Mouse (Mus musculus) brain, embryonic 18.5 days (tissue): ENCODE data around the gene Gabrr1.
"Not testable (repeated sequence)": the region's sequence is repeated elsewhere in the genome, so short reads cannot be mapped to it uniquely, and the experiment has no call there.

ENCODE experiments used
- DNase-seq: peaks from one replicate; pipeline ENCODE4 v3.0.0-alpha.2; 2012; ENCODE audit warnings: low read depth, low spot score

Gene Gabrr1

DNA sequence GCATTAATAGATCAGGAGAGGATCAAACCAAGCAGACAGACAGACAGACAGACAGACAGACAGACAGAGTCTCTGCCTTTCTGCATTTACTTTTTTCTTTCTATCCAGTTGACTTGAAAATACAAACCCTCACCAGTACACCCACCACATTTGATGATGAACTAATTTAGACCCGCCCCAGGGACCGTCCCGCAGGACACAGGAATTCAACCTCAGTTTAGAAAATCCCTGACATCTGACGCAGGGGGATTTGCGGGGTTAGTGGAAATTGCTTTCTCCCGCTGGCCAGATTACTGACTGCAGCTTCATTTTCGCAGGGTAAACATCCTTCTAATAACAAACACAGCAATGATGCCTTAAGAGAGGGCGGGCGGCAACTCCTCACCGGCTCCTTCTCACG, at the start of gene Gabrr1:
Gabrr1 (plus strand) TSS at position 301 of the 400 bp plus-strand sequence.
- no peak for DNase-seq

DNA sequence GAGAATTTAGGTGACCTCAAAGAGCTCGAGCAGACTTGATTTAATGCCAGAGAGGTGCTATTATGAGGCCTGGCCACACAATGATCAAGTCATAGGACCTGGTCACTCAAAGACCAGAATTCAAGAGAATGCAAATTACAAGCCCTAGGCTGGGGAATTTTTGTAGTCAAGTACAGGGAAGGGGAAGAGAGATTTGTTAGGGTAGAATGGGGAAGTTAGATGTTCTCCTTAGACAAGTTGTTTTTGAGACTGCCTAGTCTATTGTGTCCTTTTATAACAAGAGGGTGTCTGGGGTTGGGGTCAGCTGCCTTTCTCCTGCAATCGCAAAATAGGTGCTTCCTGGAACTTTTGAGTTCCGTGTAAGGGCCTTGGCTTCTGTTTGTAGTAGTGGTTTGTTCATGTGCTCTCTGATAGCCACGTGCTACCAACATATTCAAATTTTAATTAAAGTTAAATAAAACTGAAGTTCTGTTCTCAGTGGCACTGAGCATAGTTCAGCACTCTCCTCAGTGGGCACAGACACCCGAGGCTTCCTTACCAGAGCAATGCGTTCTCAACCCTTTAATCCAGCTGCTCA, 33.1 kb upstream of the Gabrr1 start:
- no peak for DNase-seq

DNA sequence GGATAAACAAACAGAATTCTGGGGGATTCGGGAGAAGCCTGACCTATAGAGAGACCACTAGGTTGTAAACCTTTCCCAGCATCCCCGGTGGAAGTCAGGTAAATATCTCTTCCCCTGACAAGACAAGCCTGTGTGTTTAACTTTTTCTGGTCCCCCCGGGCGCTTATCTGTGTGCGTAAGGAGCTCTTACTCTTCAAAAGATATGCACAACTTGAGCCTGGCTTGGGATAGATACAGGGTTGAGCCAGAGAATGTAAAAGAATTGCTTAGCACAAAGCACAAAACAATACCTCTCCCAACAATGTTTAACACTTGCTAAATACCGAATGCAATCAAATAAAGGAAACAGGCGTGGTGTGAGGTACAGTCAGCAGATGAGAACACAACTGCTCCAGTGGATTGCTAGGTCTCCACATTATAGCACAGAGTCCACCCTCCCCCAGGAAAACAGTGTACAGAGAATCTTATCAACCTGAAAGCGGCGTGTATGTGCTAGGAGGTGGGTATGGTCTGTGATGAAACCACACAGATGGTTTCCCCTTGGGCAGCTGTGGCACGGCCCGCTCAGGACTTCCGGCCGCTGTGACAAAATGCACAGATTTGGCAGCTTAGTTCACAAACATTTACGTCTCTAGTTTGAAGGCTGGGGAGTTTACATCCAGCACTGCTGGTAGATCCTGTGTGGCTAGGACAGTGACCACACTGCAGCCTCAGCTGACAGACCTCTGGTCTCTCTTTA, 22.4 kb upstream of the Gabrr1 start:
- DNase-seq: no peak

DNA sequence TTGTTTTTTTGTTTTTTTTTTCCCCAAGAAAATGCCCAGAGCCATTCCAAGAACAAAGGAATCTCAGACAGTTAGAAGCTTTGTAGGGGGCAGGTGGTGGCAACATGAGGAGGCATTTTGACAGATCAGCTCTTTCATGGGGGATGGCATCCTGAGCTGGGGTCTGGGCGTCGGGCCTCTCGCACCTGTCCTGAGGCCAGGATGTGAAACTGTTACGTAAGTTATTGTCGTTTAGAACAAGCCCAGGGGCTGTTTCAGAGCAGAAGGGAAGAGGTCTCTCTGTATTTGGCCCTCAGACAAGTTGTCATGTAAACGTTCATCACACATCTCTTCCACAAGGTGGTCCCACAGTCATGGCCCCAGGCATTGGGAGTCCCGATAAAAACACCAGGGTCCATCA, 21.5 kb upstream of the Gabrr1 start:
- no peak for DNase-seq

DNA sequence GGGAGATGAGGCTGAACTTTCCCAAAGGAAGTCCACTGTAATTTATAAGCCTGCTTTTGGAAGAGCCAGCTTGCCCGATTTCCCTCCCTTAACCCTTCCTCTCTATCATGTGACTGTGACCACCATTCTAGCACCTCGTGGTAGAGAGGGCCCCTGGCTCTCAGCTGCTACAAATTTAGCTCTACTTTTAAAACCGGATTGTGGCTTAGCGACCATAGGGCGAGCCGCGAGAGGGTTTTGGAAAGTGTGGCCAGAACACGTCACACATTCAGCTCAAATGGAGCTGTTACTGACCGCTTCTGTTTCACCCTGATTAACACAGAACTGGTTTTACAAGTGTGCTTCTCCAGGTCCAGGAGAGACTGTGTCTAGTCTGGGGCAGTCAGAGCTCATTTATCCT, 21.0 kb upstream of the Gabrr1 start:
- no peak for DNase-seq

DNA sequence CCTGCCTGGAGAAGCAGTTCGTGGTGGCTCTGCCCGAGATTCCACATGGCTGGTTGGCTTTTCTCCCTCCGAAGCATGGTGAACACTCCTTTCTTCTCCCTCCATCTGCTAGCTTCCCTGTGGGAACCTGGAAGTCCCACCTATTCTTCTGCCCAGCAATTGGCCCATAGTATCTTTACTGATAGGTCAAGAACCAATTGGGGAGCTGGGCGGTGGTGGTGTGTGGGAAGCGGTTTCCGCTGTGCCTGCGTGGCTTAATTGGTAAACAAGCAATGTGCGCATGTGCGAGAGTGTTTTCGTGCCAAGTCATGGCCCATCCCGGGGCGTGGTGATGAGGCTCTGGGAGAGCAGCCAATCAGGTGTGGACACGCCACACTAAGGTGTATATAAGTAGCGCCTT, 19.5 kb upstream of the Gabrr1 start:
- not testable (repeated sequence) for DNase-seq

DNA sequence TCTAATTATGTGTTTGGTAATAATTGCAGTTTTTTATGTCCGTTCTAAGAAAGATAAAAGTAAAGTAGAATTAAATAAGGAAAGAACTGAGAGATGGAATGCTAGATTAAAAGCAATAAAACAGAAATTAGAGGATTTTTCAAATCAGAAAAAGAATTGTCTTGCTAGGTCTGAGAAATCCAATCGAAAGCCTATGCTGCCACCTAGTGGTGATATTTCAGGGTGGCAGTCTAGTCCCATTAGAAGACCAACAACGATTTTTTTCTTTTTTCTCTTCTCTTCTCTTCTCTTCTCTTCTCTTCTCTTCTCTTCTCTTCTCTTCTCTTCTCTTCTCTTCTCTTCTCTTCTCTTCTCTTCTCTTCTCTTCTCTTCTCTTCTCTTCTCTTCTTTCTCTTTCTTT, 13.2 kb upstream of the Gabrr1 start:
- peak; percentile 56 for DNase-seq

DNA sequence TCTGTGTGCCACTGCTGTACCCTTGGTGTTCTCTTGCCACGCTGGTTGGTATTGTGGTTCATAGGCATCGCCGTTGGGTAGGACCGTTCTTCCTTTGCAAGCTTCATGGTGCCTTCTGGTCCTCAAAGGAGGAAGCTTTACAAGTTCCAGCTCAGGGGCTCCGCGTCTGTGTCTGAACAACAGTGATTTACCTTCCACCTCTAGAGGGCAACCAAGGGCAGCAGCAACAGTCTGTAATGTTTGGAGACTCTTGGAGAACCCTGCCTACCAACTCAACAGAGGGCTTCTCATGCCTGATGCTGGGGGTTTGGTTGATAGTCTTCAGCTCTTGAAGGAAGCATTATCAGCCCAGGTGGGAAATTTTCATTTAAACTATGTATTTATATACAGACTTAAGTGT, 7.8 kb upstream of the Gabrr1 start:
- DNase-seq: no peak

DNA sequence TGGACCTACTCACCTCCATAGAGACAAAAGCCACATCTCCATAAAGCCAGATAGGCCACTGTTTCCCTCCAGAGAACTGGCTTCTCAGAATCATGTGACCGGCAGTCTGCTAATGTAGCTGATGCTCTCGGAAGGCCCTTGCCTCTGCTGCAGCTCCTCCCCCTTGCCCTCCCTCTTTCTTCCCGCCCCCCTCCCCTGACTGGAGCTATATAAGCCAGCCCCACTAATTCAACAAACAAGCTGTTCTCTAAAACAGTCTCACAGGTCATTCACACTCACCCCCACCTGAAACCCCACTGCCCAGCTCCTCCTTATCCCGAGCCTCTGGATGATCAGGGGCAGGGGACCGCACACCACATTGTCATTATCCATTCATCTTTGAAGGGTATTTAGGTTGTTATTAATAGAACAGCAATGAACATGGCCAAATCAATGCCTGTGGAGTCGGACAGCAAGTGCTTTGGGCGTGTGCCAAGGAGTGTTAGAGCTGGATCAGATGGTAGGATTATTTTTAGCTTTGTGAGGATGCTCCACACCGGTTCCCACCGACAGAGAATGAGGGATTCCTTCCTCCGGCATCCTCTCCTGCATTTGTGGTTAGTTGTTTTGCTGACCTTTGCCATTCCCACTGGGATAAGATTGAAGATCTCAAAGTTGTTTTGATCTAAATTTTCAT, 6.8 kb upstream of the Gabrr1 start:
- no peak for DNase-seq

DNA sequence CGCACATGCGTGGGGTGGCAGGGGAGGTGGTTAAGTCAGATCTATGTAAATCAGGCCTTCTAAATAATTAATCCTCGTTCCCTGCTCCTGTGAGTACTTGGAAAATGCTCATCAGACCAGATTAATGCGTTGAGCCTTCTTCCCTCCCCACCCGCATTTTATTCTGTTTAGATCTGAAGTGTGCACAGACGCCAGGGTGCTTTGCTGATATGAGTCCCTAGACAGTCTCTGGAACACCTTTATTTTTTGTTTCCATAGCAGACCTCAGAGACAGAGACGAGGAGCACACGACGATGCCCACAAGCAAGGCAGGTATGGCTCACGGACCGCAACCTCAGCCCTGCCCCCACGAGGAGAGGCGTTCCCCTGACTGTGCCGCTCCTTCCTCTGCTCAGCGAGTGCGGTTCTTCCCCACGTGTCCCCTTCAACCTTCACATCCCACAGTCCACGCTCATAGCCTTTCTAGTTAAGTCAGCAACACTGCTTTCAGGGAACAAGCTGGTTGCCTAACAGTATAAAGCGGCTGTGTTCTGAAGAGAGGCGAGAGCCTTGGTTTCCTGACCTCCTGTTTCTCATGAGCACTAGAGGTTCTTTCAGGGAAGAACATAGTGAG, 14.5 kb downstream of the Gabrr1 start:
- no peak for DNase-seq

DNA sequence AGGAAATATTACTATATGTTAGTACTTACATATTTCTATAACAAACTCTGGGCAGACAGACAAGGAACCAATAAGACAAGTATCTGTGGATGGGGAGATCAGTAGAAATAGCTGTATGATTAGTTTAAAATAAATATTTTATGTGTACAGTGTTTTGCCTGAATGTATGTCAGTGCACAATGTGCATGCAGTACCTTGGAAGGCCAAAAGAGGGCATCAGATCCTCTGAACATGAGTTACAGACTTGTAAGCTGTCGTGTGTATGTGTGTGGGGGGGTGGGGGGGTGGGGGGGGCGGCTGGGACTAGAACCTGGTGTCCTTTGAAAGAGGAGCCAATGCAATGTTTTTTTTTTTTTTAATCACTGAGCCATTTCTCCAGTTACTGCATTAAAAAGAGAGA, 15.5 kb downstream of the Gabrr1 start:
- DNase-seq: no peak

DNA sequence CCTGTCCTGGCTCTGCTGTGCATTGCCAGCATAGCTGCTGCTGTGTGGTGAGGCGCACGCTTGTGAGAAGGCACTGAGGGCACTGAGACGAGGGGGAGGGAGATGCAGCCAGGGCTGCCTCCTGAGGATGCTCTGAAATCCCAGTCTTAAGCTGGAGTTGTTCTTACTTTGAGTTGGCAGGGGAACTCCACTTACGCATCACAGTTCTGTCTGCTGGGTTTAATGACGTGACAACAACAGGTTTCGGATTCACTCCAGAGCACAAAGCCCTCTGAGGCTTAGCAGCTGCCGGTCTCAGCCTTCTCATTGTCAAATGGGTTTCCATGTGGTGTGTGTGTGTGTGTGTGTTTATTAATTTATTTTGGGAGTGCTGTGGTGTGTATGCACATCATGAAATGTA, 16.8 kb downstream of the Gabrr1 start:
- DNase-seq: no peak

DNA sequence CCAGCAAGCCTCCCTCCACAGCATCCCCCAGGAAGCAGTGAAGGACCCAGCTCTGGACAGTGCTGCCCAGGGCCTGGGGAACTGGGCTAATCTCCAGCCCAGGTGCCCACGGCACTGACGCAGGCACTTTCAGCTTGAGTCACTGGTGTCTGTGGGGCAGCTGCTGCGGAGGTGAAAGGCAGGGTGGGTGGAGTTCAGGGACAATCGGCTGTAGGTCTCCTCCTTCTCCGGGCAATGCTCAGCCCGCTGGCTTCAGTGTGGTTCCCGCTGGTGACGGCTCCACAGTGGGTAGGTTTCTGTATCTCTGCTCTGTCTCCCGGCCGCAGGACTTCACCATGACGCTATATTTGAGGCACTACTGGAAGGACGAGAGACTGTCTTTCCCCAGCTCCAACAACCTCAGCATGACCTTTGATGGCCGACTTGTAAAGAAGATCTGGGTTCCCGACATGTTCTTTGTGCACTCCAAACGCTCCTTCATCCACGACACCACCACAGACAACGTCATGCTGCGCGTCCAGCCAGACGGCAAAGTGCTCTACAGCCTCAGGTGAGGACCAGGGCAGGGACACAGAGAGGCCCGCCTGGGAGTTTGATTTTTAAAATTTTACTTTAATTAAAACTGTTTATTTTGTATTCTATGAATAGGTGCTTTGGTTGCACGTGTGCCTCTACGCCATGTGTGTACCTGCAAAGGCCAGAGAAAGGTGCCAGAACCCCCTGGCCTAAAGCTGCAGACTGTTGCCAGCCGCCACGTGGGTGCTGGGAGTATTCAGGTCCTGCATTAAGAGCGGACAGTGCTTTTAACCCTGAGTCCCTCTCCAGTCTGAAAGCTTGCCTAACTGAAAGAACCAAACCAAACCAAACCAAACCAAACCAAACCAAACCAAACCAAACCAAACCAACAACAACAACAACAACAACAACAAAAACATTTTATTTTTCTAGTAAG, 20.0 kb downstream of the Gabrr1 start:
- no peak for DNase-seq

DNA sequence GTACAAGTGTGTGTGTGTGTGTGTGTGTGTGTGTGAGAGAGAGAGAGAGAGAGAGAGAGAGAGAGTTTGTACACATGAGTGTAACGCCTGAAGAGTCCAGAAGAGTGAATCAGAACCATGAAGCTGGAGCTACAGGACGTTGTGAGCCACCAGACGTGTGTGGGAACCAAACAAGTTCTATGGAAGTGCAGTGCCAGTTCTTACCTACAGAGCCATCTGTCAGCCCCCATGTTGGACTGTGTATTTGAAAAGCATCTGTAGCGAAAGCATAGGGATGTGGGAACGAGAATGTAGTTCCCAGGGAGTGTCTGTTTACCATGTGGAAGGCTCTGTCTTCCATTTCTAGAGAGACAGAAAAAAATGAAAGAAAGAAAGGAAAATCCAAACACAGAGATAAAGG, 51.2 kb downstream of the Gabrr1 start:
- DNase-seq: no peak

DNA sequence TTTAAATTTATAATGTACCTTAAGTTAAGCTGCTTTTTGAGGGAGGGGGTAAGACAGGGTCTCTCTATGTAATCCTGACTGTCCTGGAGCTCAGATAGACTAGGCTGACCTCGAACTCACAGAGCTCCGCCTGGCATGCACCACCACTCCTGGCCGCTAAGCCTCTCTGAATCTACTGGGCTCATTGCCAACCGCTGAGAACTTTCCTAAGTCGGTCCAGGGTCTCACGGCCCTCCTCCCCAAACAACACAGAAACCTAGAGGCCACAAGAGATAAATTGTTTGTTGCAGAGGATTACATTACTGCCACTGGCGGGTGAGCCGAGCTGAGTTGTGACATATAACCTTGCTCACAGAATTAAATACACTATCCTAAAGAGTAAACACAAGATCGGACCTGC, 55.8 kb downstream of the Gabrr1 start:
- no peak for DNase-seq

DNA sequence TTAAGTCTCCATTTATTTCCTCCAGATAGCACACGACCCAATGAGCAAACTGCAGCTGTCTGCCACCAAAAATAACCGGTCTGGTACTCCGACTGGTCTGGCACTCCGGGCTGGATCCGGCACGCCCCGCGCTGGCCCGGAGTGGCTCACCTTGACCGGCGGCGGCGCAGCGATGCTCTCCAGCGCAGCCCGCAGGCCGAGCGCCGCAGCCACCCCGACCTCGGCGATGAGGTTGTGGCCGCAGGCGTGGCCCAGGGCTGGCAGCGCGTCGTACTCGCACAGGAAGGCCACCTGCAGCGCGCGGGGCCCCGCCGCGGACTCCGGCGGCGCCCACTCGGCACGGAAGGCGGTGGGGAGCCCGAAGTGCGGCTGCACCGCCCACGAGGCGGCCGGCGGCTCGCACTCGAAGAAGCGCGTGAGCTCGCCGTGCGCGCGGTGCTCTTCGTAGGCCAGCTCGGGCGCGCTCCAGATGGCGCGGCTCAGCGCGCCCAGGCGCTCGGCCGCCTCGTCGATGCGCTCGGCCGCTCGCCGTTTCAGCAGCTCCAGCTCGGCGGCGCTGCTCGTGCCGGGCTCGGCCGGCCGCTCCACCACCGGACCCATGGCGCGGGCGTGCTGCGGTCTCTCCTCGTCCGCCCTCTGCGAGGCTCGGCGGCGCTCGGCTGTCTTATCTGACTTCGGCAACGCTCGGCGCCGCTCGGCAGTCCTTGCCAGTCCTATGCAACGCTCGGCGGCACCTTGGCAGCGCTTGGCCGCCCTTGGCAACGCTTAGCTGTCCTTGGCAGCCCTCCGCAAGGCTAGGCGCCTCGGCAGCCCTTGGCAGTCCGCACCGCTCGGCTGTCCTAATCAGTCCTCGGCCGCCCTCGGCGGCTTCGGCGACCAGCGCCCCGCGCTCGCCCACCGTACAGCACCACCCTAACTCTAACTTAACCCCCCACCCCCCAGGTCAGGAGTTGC, 56.7 kb downstream of the Gabrr1 start:
- DNase-seq: peak; percentile 72

DNA sequence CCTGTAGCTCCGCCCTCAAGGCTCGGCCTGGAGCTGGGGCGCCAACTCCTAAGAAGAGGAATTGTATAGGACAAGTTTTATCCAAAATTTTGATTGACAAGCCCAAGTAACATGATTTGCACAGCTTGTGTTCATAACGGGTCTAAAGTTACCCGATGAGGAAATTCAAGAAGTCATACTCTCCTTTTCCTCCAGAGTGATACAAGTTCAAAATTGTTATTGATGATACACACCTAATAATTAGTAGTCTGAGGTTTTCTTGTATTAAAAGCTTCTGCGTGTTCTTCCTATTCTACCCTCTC, 57.4 kb downstream of the Gabrr1 start, which contains the start of gene Pm20d2:
Pm20d2 (minus strand) TSS at position 3 of the 302 bp plus-strand sequence.
- DNase-seq: no peak

DNA sequence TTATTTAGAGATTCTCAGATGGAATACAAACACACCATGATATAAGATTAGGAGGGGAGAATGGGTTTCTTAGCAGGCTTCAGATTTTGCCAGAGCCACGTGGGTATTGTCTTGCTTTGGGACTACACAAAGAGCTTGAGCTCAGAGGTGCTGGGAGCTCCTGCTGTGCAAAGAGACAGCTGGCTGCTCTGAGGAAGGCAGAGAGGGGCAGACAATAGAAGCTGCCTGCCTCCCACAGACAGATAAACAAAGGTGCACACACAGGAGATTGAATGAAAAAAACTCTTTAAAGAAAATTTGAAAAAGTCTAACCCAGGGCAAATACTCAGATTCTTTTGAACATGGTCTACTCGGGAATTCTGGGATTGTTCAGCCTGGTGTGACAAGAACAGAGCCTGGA, 65.8 kb downstream of the Gabrr1 start:
- no peak for DNase-seq

DNA sequence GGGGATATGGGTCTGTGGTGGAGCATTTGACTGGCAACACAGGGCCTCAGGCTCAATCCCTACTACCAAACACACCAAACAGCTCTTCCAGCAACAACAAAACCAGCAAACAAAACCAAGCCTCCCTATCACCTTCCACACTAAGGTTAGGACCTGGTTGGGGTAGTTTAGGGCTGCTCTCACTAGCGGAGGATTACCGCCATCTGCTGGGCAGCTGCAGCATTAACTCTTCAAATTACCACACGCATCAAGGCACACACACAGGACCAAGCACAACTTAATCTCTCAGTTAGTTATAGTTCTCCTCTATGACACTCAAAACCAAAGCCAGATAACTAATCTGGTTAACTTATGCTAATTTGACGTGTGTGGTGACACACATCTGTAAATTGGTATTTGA, 72.4 kb downstream of the Gabrr1 start:
- DNase-seq: no peak

DNA sequence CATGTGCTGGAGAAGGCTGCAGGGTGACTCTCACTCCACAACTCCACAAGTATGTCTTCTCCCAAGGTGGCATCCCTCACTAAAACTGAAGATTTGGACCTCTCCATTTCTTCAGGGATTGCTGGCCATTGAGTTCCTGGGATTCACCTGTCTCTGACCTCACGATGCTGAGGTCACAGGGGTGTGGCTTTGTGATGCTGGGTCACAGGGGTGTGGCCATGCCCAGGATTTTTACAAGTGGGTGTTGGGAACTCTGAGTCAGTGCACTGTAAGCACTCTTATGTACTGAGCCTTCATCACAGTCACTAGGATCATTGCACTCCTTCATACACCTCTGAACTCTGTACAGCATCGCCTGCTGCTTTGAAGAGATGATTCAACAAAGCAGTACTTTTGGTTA, 75.2 kb downstream of the Gabrr1 start:
- DNase-seq: no peak
